Mouse (Mus musculus) olfactory bulb, adult 2 months (tissue): Measurements from ENCODE around the gene C8g.

ENCODE experiments used
- CTCF ChIP-seq: fragments of 200-500 bp; IDR thresholded peaks from 2 replicates; pipeline ENCODE4 v1.5.1; 2012; ENCODE audit warnings: low read depth, mild to moderate bottlenecking, low read length, moderate library complexity; ENCODE audit not compliant: insufficient read depth
- POLR2A ChIP-seq: fragments of 200-500 bp; IDR thresholded peaks from 2 replicates; pipeline ENCODE4 v1.6.1; 2012; ENCODE audit warnings: mild to moderate bottlenecking, low read depth, low read length, moderate library complexity; ENCODE audit not compliant: insufficient read depth

DNA sequence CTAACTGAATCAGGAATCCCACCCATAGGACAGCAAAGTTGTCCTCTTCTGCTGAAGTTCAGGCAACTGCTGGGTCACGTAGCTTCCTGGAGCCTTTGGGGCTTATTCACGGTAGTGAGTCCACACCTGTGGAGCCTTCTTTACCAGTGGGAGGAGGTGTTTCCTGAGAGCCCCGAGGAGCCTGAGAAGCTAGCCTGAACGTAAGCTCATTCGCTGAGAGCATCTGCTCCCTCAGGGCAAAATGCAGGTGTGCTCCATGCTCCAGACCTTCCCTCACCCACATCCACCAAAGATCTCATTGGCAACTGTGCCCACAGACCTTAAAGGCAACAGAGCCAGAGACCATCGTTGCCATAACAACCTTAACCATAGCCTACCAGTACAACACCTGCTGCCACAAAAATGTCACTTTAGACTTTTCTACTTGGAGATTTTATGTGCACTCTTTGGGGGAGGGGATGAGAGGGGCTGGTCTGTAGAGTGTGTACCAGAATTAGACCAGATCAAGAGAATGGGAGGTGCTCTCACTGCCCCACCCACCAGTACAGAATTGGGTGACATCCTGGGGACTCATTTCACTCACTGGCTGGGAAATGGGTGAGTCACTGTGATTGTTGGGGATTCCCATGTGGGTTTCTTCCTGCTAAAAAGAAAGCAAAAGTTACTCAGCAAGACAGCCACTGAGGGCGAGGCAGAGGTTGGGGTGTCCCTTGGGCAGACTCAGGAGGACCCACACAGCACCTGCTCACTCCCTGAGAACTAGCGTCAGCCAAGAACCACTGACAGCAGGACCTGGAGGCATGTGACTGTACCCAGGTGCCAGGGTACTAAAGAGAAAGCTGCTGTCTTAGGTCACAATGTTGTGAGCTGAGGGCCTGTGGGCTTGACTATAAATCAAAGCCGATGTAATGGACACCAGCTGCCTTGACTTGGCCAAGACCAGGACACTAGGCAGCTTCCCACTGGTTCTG lies 47.8 kb upstream of the C8g start:
- no peak for TF ChIP-seq CTCF
- no peak for TF ChIP-seq POLR2A
